Mouse (Mus musculus): ENCODE data around the gene Gm8369. TPM values are rescaled to one million over a fixed set of nuclear protein-coding genes. Genes with fewer than 3 reads are reported as not detected.
"Not testable (repeated sequence)": the region's sequence is repeated elsewhere in the genome, so short reads cannot be mapped to it uniquely, and the experiment has no call there.

The Gm8369 gene
- polyA plus RNA-seq, 1 experiment from 2014 or later = not detected

GRCm38 (mm10) chr19:11485266-11485665, 472 bp upstream of the Gm8369 start:
- Histone ChIP-seq H3K27ac (no peak overlapping the region), H3K9me3 (no peaks in the 10 kb centered on the region), H3K4me2 (replicated peaks) (no peak overlapping the region), H3K4me3 (no peak overlapping the region), H3K4me1 (no peaks in the 10 kb centered on the region), H3K36me3 (no peaks in the 10 kb centered on the region), H3K9ac (no peak overlapping the region), H3K27me3 (no peaks in the 10 kb centered on the region)
- WGBS = 86% methylated on average over 3 of the region's 3 CpGs
- ATAC-seq (ENCODE audit: insufficient number of reproducible peaks, insufficient read depth, low FRiP score, low TSS enrichment) = no peak

GRCm38 (mm10) chr19:11486599-11486998, 861 bp downstream of the Gm8369 start:
- WGBS = 88% methylated on average over 1 of the region's 1 CpGs
- H3K36me3 ChIP-seq = no peaks in the 10 kb centered on the region
- no peaks in the 10 kb centered on the region for H3K27me3 ChIP-seq
- no peak overlapping the region for H3K4me2 ChIP-seq (replicated peaks)
- no peak for ATAC-seq (ENCODE audit: insufficient number of reproducible peaks, insufficient read depth, low FRiP score, low TSS enrichment)
- no peak overlapping the region for H3K9ac ChIP-seq
- no peak overlapping the region for H3K4me3 ChIP-seq
- no peaks in the 10 kb centered on the region for H3K4me1 ChIP-seq
- H3K9me3 ChIP-seq = no peaks in the 10 kb centered on the region
- H3K27ac ChIP-seq = no peak overlapping the region

GRCm38 (mm10) chr19:11491406-11492189, 5.9 kb downstream of the Gm8369 start:
- WGBS = 75% methylated on average over 4 of the region's 4 CpGs
- ATAC-seq (ENCODE audit: insufficient number of reproducible peaks, insufficient read depth, low FRiP score, low TSS enrichment) = no peak
- Histone ChIP-seq H3K27ac (no peak overlapping the region), H3K36me3 (no peaks in the 10 kb centered on the region), H3K9ac (no peak overlapping the region), H3K4me1 (no peaks in the 10 kb centered on the region), H3K27me3 (no peaks in the 10 kb centered on the region), H3K4me3 (no peak overlapping the region), H3K4me2 (replicated peaks) (no peak overlapping the region), H3K9me3 (no peaks in the 10 kb centered on the region)

DNA sequence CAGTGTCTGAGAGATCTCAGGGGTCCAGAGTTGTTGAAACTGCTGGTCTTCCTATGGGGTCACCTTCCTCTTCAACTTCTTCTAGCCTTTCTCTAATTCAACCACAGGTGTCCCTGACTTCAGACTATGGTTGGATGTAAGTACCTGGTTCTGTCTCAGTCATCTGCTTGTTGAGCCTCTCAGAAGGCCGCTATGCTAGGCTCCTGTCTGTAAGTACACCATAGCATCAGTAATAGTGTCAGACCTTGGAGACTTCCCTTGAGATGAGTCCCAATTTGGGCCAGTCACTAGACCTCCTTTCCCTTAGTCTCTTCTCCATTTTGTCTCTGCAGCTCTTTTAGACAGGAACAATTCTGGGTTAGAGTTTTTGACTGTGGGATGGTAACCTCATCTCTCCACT, 6.9 kb downstream of the Gm8369 start:
- H3K36me3 ChIP-seq = no peaks in the 10 kb centered on the region
- no peaks in the 10 kb centered on the region for H3K27me3 ChIP-seq
- no peaks in the 10 kb centered on the region for H3K9me3 ChIP-seq
- no peaks in the 10 kb centered on the region for H3K4me1 ChIP-seq
- WGBS = 81% methylated on average over 1 of the region's 1 CpGs
- H3K4me2 ChIP-seq (replicated peaks) = no peak overlapping the region
- H3K27ac ChIP-seq = no peak overlapping the region
- no peak for ATAC-seq (ENCODE audit: insufficient number of reproducible peaks, insufficient read depth, low FRiP score, low TSS enrichment)
- no peak overlapping the region for H3K4me3 ChIP-seq
- H3K9ac ChIP-seq = no peak overlapping the region

GRCm38 (mm10) chr19:11494519-11494918, 8.8 kb downstream of the Gm8369 start:
- 87% methylated on average over 3 of the region's 3 CpGs for WGBS
- no peak for ATAC-seq (ENCODE audit: insufficient number of reproducible peaks, insufficient read depth, low FRiP score, low TSS enrichment)
- Histone ChIP-seq H3K4me3 (no peak overlapping the region), H3K36me3 (no peaks in the 10 kb centered on the region), H3K27ac (no peak overlapping the region), H3K9me3 (no peaks in the 10 kb centered on the region), H3K4me1 (no peaks in the 10 kb centered on the region), H3K27me3 (no peaks in the 10 kb centered on the region), H3K9ac (no peak overlapping the region), H3K4me2 (replicated peaks) (no peak overlapping the region)

DNA sequence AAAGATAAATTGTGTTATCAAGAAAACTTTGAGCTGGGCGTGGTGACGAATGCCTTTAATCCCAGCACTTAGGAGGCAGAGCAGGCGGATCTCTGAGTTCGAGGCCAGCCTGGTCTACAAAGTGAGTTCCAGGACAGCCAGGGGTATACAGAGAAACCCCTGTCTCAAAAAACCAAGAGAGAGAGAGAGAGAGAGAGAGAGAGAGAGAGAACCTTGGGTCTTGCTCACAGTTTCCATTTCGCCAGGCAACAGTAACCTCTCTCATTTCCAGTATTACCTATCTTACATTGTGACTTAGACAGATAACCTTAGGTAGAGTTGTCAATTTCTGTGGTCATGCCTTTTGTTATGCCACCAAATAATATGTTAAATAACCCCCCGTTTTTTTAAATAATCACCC, 10.6 kb downstream of the Gm8369 start:
- Histone ChIP-seq H3K4me1 (no peaks in the 10 kb centered on the region), H3K9ac (no peak overlapping the region), H3K4me3 (no peak overlapping the region), H3K27ac (no peak overlapping the region), H3K27me3 (no peaks in the 10 kb centered on the region), H3K4me2 (replicated peaks) (no peak overlapping the region), H3K9me3 (no peaks in the 10 kb centered on the region), H3K36me3 (no peaks in the 10 kb centered on the region)
- 85% methylated on average over 6 of the region's 6 CpGs for WGBS
- ATAC-seq (ENCODE audit: insufficient number of reproducible peaks, insufficient read depth, low FRiP score, low TSS enrichment) = no peak

DNA sequence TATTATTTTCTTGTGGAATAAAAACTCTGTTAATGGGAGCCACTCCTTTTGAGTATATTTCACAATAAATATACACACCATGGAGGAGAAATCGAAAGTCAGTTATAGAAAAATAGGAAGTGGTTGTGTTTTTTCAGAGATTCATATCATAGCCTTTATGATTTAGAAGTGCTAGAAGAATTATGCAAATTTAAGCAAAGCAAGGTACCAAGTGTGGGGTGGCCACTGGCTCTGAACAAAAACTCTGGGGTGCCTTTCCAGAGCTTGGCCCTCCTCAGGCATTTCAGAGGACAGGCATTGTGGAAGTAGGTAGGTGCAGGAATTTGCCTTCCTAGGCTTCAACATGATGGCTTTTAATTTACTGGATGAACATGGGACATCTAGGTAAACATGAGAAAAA, 11.6 kb downstream of the Gm8369 start:
- H3K4me1 ChIP-seq; H3K27me3 ChIP-seq; ATAC-seq (ENCODE audit: insufficient number of reproducible peaks, insufficient read depth, low FRiP score, low TSS enrichment); H3K9me3 ChIP-seq; H3K9ac ChIP-seq; H3K36me3 ChIP-seq; H3K4me2 ChIP-seq (replicated peaks); H3K27ac ChIP-seq; H3K4me3 ChIP-seq: not testable (repeated sequence)
- WGBS = 76% methylated on average over 1 of the region's 1 CpGs

DNA sequence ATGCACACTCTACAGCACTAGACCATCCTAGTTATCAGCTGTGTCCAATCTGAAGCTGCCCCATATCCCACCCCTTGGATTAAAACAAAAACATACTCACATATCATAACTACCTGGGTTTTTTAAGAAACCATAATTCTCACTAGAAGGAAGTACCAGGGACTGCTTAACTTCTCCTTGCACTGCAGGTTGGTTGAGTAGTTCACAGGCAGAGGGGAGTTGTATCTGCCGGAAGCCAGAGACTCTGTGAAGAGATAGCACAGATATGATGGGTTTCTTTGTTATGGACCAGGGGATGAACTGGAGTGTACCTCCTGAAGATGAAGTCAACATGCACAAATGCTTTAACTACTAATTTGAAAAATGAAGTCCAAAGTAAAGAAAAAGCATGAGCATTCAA, 15.1 kb downstream of the Gm8369 start:
- H3K4me3 ChIP-seq = no peak overlapping the region
- H3K36me3 ChIP-seq = no peaks in the 10 kb centered on the region
- H3K27me3 ChIP-seq = no peaks in the 10 kb centered on the region
- no peak for ATAC-seq (ENCODE audit: insufficient number of reproducible peaks, insufficient read depth, low FRiP score, low TSS enrichment)
- H3K9me3 ChIP-seq = no peaks in the 10 kb centered on the region
- no peaks in the 10 kb centered on the region for H3K4me1 ChIP-seq
- WGBS = 97% methylated on average over 1 of the region's 1 CpGs
- H3K9ac ChIP-seq = no peak overlapping the region
- no peak overlapping the region for H3K27ac ChIP-seq
- no peak overlapping the region for H3K4me2 ChIP-seq (replicated peaks)

DNA sequence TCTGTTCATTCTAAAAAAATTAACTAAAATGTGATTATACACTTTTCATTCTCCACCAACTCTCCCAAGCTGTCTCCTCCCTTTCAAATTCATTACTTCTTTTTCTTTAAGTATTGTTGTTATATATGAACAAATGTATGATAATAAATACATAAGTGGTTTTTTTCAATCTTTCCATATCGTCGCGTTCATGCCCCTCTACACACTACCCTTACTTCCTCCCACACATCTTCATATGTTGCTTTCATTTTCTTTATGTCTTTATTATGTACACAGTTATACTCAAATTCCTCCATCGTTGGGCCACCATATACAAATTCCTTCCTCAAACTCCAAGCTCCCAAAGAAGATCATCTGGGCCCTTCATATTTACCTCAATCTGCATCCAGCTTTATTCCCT, 15.6 kb downstream of the Gm8369 start:
- H3K36me3 ChIP-seq = no peaks in the 10 kb centered on the region
- WGBS = 89% methylated on average over 4 of the region's 4 CpGs
- H3K27me3 ChIP-seq = no peaks in the 10 kb centered on the region
- ATAC-seq (ENCODE audit: insufficient number of reproducible peaks, insufficient read depth, low FRiP score, low TSS enrichment) = no peak
- no peak overlapping the region for H3K9ac ChIP-seq
- H3K4me1 ChIP-seq = no peaks in the 10 kb centered on the region
- H3K4me2 ChIP-seq (replicated peaks) = no peak overlapping the region
- H3K4me3 ChIP-seq = no peak overlapping the region
- H3K27ac ChIP-seq = no peak overlapping the region
- no peaks in the 10 kb centered on the region for H3K9me3 ChIP-seq

GRCm38 (mm10) chr19:11504857-11505256, 19.1 kb downstream of the Gm8369 start:
- Histone ChIP-seq H3K9ac (no peak overlapping the region), H3K27me3 (no peaks in the 10 kb centered on the region), H3K9me3 (no peaks in the 10 kb centered on the region), H3K4me3 (no peak overlapping the region), H3K27ac (no peak overlapping the region), H3K36me3 (no peaks in the 10 kb centered on the region), H3K4me1 (no peaks in the 10 kb centered on the region), H3K4me2 (replicated peaks) (no peak overlapping the region)
- ATAC-seq (ENCODE audit: insufficient number of reproducible peaks, insufficient read depth, low FRiP score, low TSS enrichment) = no peak
- WGBS = 76% methylated on average over 1 of the region's 1 CpGs

DNA sequence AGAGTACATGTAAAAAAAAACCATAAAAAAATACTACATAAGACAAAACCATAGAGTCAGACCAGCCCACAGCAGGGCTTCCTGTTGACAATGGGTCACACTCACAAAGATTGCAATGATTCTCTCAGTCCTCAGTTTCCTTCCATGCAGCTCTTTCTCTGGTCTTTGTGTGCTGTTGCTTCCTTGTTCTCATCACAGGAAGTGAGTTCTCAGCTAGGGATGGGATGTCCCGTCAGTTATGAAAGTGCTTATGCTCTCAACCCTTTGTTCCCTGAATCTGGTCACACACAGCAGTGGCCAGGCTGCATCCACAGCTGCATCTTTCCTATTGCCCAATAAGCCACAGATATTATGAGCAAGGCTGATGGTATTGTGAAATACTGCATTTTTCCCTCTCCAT, 27.7 kb downstream of the Gm8369 start:
- no peaks in the 10 kb centered on the region for H3K4me1 ChIP-seq
- no peak overlapping the region for H3K9ac ChIP-seq
- H3K4me3 ChIP-seq = no peak overlapping the region
- WGBS = 56% methylated on average over 1 of the region's 1 CpGs
- no peak overlapping the region for H3K4me2 ChIP-seq (replicated peaks)
- no peak for ATAC-seq (ENCODE audit: insufficient number of reproducible peaks, insufficient read depth, low FRiP score, low TSS enrichment)
- no peaks in the 10 kb centered on the region for H3K9me3 ChIP-seq
- H3K27me3 ChIP-seq = no peaks in the 10 kb centered on the region
- no peak overlapping the region for H3K27ac ChIP-seq
- H3K36me3 ChIP-seq = no peaks in the 10 kb centered on the region

DNA sequence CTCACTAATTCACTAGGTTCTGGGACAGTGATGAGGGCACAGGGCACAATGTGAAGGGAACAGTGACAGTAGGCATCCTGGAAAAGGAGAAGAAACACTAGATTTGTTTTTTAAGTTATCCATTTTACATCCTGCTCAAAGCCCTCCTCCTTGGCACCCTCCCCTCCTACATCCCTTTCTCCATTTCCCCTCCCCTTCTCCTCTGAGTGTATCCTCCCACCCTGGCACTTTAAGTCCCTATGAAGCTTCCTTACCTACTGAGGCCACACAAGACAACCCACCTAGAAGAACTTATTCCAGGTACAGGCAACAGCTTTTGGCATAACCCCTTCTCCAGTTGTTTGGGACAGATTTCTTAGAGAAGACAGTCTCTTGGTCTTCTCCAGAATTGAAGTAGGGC, 30.5 kb downstream of the Gm8369 start, which contains the start of gene Ms4a6b:
Gene Ms4a6b (plus strand): TSS at position 267 of the 400 bp plus-strand sequence.
- Histone ChIP-seq H3K36me3 (no peaks in the 10 kb centered on the region), H3K9ac (no peak within 1 kb of the TSS), H3K9me3 (no peaks in the 10 kb centered on the region), H3K4me2 (replicated peaks) (no peak within 1 kb of the TSS), H3K4me3 (no peak within 1 kb of the TSS), H3K27ac (no peak within 1 kb of the TSS), H3K4me1 (no peaks in the 10 kb centered on the region), H3K27me3 (no peaks in the 10 kb centered on the region)
- no peak for ATAC-seq (ENCODE audit: insufficient number of reproducible peaks, insufficient read depth, low FRiP score, low TSS enrichment)
